Mouse (Mus musculus): ENCODE measurements around the gene Tcn2.
"Not testable (repeated sequence)": the region's sequence is repeated elsewhere in the genome, so short reads cannot be mapped to it uniquely, and the experiment has no call there.

Gene Tcn2

DNA sequence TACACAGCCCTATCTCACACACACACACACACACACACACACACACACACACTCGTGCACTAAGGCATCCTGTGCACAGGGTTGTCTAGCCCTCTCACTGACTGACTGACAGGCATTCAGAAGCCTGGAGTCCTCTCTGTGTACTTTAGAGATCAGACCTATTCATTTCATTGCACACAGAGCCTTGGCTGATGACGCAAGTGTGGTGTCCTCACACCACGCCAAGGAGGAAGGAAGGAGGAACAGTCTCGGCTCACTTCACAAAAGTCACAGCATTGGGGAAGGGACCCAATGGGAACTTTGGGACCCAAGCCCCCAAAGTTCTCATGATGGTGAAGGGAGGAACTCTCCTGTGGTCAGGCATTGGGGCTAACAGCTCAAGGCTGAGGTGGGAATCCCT lies 1.9 kb downstream of the Tcn2 start:
- DNase-seq (ENCODE audit: low read depth, low spot score), result no peak

DNA sequence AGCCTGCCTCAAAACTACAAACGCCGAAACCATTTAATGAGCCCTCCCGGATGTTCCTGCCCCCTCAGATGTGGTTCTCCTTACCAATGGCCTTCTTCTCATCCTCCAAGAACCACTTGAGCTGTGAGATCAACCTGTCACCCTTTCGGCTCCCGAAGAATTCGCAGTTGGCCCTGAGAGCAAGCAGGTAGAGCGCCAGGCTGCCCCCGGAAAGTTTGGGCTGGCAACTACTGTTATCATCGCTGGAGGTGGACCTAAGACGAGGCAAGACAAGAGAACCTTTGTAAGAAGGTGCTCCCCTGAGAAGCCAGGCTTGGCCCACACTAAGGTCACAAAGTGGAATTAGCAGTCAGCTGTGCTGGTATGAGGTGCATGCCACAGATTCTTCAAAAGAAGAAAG lies 6.0 kb downstream of the Tcn2 start:
- no peak for DNase-seq (ENCODE audit: low read depth, low spot score)

DNA sequence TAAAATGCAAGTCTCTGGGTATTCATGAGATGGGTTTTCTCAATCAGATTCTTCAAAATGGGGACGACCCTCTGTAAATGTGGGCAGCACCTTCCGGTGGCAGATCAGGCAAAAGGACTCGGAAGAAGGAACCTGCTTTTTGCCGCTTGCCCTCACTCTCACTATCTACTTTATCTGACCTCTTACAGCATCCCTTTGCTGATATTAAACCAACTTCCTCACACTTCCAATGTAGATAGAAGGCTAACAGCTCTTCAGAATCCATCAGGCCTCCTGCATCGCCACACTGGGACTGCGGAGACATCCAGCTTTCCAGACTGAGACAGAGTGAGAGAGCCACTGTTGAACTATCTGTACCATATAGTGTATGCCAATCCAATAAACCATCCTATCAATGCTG lies 9.2 kb downstream of the Tcn2 start:
- no peak for DNase-seq (ENCODE audit: low read depth, low spot score)

DNA sequence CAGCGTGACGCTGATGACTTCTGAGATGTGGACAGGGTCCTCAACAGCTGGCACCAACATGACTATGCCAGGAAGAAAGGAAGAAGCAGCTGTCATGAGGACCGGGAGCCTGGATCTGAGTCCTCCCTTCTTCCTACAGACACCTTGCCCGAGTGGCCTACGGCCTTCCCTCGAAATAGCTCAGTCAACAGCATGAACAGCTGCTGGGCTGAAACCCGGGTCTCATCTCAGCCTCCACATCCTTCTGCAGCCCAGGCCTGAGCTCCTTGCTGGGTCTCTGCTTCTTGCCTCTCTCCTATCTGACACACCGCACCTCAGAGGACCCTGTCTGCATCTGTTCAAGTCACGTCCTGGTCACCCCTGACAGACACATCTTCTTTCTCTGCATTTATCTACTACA lies 9.8 kb downstream of the Tcn2 start:
- no peak for DNase-seq (ENCODE audit: low read depth, low spot score)

DNA sequence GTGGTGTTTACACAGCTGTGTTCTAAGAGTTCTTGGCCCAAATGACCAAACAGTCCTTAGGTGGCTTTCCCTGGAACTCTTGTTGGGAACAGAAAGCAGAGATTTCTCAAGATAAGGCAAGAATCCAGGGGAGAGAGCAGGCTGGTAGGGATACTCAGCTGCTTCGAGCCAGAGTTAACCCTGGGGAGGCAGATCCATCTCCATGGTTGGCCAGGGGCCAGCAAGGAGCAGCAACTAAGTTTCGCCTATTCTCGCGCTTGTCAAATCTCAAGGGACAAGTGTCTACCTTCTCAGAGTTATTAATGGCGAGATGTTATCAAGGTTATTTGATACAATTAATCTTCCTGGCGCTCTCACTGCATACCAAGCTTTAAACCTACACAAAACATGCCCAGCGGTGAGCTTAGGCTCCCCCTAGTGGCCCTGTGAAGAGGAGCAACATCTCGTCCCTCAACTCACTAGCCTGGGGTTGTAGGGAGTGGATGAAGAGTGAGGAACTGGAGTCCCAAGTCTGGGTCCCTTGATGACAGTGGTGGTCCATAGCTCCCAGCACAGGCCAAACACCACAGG lies 10.6 kb downstream of the Tcn2 start:
- no peak for DNase-seq (ENCODE audit: low read depth, low spot score)

DNA sequence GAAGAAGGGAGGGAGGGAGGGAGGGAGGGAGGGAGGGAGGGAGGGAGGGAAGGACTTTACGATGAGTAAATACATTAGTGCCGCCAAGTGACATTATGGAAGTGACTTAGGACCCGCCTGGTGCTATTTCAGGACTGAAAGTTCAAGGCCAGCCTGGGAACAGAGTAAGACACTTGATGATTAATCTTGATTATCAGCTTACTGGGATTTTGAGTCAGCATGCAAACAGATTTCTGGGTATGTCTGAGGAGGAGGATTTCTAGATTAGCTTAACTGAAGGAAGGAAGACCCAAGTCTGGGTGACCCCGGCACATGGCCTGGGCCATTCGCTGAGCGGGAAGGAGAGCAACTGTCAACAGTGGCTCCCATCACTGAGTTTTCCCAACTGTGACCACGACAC lies 11.5 kb downstream of the Tcn2 start:
- DNase-seq (ENCODE audit: low read depth, low spot score), result no peak

DNA sequence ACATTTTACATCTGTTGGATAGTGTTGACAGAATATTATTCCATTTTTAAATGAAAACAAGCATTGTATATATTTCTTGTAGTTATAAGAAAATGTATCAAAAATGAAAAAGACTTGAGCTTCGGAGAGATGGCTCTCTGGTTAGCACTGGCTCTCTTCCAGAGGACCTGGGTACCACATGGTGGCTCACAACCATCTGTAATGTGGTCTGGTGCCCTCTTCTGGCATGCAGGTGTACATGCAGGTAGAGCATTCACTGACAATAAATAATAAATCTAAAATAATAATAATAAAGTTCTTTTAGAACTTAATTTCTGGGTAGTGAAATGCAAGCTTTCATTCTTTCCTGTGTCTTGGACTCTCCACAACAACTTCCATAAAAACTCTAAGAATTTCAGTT lies 13.2 kb downstream of the Tcn2 start:
- DNase-seq (ENCODE audit: low read depth, low spot score), result no peak

DNA sequence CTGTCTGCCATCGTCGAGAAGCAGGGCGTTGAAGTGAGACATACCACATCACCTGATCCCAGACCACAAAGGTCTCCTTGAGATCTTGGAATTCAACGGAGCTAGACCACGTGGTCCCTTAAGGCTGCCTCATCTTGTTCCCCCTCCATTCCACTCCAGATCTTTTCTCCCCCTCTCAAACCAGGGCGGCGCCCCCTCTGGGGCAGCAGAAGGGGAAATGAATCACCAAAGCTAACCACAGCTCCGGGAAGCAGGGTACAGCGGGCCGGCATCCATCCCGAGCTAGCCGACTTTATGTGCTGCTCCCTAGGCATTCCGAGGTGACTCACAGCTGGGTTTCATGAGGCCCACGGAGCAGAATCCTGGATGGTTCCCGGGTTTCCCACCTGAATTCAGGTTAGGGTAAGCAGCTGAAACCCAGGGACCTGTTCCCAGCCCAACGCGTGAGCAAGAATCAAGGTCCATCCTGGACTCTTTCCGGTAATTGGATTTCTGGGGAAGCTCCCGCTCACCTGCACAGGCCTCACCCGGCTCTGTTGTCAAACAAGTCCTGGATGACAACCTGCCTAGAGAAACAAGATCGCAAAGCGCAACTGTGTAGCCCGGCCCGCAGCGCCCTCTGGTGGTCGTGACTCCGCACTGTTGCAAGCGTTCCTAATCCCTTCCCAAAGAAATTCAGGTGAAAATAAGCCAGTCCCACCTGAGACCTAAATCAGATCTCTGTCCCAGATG lies 17.7 kb downstream of the Tcn2 start, which contains the start of gene Slc35e4:
Slc35e4 (minus strand) TSS at position 556 of the 732 bp plus-strand sequence.
- DNase-seq (ENCODE audit: low read depth, low spot score), result peak; percentile 29

DNA sequence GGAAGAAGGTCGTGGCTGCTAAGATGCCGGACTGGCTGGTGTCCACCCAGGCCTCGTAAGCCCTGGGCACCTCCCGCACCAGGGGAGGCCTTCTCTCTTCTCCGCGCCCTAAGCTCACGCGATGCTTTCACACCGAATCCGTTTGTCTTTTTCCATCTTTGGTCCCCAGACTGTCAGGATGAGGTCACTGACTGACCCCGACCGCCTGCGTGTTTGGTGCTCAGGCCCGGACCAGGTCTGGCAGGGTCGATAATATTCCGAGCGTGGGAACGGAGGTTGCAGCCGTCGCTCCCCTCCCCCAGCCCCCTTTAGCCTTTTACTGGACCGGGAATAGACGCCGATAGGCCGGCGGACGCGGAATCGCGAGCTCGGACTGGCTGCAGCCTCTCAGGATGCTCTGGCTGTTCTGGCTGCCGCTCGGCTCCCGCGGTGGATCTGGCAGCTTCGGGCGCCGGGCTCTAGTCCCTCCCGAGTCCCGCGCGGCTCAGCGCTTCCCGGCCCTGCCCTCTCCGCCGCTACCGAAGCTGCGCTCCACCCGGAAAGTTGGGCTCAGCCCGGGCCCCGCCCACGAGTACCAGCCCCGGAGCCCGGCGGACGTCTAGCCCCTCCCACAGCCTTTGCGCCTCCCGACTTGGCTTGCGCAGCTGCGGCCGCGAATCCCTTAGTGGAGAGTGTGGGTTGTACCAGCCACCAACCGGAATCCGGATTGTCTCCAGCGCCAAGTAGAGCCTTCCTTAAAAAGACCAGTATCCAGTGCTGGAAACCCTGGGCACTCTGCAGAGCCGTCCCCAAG lies 18.4 kb downstream of the Tcn2 start:
- peak; percentile 25 for DNase-seq (ENCODE audit: low read depth, low spot score)

DNA sequence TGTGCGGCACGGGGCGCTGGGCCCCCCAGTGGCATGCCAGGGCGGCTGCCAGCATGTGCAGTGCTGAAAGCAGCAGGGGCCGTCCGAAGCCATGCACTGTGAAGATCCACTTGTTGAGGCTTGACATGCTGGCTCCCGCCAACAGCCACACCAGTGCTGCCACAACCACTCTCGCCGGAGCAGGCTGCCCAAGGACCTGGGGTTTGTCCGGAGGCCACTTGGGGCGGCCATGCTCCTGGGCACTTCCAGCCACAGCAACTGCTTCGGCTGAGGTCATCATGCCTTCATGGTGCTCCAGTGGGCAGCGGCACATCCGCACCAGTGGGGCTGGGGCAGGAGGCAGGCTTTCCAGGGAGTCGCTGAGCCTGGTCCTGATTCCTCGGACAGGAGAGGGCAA lies 19.1 kb downstream of the Tcn2 start:
- no peak for DNase-seq (ENCODE audit: low read depth, low spot score)

DNA sequence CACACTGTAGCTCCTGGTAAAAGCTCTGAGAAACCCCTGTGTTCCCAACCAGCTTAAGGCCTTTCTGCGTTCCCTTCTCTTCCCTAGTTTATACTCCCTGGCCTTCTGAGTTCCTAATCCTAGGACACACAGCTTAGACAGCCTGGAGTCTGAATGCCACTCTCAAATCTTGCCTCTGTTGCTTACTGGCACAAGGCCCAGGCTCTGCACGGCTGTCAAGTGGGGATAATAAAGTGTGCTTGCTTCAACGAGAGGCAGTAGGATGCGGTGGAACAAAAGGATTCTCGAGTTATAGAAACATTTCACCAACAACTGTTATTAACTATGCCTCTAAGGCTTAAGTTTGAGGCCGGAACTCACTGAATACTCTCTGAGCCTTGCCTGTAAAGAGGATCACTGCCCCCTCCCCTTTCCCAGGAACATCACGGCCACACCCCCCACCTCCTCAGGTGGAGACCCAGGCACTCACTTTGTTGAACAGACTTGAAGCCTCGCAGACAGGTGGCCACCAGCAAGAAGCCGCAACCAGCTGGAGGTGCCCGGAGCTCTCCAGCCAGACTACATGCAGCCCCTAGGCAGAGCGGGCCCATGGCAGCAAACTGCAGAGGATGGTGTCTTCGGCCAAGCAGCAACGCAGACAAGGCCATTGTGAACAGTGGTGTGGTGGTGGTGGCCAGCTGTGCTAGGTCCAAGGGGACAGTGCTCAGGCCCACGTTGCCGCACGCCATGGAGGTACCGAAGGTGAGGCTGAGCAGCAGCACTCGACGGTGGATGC lies 19.7 kb downstream of the Tcn2 start:
- no peak for DNase-seq (ENCODE audit: low read depth, low spot score)

DNA sequence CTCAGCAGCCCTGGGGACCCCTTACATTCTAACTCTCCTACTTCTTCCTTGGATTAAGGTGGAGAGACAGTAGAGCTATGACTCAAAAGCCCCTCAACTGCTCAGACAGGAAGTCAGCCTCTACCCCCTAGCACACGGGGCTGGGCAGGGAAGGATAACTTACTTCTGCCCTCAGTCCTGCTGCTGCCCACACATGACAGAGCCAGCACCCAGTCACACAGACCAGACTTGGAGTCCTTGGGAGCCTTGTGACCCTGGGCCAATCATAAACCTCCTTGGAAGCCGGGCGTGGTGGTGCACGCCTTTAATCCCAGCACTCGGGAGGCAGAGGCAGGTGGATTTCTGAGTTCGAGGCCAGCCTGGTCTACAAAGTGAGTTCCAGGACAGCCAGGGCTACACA lies 20.5 kb downstream of the Tcn2 start:
- DNase-seq (ENCODE audit: low read depth, low spot score), result not testable (repeated sequence)

DNA sequence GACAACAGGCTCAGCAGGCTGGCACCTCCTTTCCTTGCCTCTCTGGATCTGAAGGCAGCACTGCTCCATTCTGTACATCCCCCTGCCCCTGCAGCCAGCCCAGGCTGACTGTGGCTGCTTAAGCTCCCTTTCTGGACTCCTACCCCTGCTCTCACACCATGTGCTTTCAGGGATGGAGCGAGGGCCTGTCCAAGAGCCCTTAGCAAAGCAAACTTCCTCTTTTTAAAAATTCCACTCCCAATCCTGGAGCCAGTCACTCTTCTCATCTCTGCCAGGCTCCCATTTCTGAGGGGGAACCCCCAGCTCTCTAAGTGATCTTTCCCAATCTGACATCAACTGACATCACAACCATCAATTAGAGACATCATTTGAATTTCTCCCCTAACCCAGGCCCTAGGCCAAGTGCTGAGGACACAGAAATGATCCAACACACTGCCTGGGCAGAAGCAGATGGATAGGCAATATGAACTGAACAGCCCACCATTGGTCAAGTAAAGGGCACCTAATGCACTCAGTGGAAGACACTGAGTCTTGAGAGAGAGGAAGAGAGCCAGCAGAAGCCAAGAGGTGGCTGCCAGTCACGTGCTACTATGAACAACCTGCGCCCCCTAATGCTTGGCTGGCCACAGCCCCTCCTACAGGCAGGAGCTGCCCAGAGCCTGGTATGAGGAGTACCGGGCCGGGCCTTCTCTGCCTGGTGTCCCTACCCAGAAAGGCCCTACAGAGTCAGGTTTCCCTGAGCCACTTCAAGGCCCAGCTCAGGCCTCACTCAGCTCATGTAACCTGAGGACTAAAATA lies 21.2 kb downstream of the Tcn2 start:
- DNase-seq (ENCODE audit: low read depth, low spot score), result no peak

DNA sequence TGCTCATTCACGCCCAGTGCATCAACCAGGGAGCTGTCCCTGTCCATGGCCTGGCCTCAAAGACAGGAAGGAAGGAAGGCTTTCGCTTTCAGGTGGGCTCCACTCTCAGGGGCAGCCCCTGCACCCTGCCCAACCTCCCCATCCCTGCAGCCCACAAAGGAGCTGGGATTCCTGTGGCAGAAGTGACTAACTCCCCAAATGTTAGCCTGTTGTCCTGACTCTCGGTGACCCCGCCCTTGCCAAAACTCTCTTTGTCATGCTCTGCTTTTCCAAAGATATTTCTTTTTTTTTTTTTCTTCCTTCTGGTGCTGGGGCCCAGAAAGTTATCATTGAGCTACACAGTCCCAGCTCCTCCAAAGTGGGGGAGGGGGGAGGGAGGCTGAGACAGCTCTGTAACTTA lies 22.7 kb downstream of the Tcn2 start:
- DNase-seq (ENCODE audit: low read depth, low spot score), result no peak

DNA sequence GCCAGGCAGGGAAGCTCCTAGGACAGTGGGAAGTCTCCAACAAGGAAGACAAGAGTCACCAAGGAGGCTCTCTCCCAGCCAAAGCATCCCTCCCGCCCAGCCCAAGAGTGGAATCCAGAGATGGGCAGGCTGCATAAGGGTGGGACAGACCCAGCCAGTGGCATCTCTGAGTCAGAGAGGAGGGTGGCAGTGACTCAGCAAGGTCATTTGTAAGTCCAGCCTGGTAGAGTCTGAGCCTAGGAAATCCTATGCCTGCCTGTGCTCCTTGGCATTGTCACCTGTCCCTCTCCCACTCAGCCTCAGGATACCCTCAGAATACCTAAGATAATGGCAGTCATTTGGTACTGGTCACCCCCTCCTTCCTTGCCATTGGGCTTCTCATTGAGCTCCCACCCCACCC lies 26.5 kb downstream of the Tcn2 start:
- DNase-seq (ENCODE audit: low read depth, low spot score), result no peak

DNA sequence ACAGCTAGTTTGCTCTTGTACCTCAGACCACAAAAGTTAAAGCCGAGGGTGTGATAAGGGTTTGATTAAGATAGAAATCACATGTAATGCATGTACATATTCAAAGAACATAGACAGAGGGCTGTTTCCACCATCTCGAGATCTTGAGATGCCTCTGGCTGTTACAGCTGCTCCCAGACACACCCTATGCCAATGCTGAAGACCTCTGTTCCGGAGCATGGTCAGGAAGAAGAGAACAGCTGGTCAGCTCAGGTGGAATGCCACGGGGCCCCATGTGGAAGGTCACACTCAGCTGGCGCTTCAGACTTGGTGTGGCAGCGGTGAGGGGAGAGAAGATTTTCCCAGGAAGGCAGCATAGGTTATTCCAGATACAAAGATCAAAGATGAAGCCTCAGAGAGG lies 27.3 kb downstream of the Tcn2 start:
- DNase-seq (ENCODE audit: low read depth, low spot score), result no peak

DNA sequence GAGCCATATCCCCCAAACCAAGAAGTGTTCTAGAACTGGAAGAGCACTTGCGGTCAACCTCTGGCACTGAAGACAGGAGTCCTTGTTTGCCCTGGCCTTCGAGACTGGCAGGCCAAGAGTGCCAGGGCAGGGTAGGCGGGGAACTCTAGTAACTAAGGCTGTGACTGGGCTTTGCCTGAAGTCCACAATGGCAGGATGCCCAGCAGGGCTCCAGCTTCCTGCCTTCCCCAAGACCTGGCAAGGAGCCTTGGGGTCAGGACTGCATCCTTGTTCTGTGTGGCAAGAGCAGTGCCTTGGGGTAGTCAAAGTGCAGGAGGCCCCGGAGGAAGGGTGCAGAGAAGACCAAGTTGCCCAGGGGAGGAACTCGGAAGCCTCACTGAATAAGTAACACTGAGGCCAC lies 28.9 kb downstream of the Tcn2 start:
- no peak for DNase-seq (ENCODE audit: low read depth, low spot score)

DNA sequence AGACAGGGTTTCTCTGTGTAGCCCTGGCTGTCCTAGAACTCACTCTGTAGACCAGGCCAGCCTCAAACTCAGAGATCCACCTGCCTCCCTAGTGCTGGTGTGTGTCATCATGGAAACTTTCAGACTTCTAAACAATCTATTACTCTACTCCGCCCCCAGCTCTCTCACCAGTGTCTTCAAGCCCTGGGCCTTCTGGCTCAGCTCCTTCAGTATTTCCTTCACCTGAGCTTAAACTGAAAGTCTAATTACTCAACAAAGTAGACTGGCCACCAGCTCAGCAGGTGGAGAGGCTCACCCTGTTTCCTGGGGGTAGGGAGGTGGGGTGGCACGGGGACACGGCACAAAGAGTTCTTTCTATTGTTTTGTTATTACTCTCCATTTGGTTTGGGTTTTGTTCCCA lies 29.4 kb downstream of the Tcn2 start:
- DNase-seq (ENCODE audit: low read depth, low spot score), result no peak

DNA sequence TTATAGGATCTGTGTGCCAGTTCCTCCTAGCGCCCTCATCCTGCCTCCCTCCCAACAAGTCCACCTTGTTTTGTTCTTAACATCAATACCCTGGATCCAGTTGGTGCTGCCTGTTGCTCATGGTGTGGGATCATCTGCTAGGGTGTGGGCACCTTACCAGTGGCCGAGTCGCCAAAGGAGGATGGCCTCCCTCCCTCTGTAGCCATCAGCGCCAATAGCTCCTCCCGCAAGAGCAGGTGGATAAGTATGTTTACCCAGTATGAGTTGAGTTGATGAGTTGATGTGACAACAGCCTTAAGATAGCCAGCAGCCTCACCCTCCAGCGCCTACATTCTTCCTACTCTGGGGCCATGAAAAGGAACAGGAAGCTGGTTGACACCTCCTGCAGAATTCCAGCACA lies 31.7 kb downstream of the Tcn2 start:
- no peak for DNase-seq (ENCODE audit: low read depth, low spot score)

DNA sequence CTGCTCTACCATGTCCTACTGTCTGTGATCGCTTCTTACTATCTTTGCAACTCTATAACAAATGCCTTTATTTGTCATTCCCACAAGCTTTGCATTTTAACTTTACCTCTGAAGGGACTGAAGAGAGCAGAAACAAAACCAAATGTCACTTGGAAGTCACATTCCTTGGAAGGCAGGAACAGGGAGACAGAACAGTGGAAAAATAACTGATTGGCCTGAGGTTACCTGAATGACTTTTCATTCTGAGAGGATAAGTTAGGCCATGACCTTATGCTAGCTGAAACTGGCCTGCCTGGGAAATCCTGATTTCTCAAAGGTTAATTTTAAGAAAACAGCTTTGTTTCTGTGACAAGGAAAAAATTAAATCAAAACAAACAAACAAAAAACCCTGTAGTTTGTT lies 36.0 kb downstream of the Tcn2 start:
- no peak for DNase-seq (ENCODE audit: low read depth, low spot score)

DNA sequence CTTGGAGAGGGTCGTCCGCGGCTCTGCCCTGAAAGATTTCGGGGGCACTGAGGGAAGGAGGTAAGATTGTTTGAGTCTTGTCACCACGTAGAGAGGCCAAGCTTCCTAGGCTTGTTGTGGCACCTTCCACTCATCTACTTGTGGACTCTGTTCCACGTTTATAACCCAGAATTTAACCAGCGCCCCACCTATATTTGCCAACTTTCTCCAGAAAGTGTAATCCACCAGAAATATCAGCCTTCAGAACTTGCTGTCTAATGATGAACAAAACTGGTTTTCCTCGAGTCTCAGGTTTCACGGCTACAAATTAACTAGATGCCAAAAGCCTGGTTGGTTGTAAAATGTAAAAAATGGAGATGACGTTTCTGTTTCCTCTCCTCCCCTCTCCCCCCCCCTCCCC lies 36.5 kb downstream of the Tcn2 start:
- no peak for DNase-seq (ENCODE audit: low read depth, low spot score)

All from c-Kit-negative CD71-positive TER-119-positive erythroid progenitor cells, embryonic 14.5 days (primary cell).